Mouse (Mus musculus) hindbrain, embryonic 16.5 days (tissue): Measurements from ENCODE around the gene Zranb3. TPM values are rescaled to one million over a fixed set of nuclear protein-coding genes. Genes with fewer than 3 reads are reported as not detected.
"Not testable (repeated sequence)": the region's sequence is repeated elsewhere in the genome, so short reads cannot be mapped to it uniquely, and the experiment has no call there.

Experiments used
- ATAC-seq: fragments of 200-750 bp; cut with Nextera tagmentation; 2 replicates; pipeline ENCODE4 v1.8.0; 2017; ENCODE audit warnings: moderate TSS enrichment, moderate library complexity
- H3K27ac ChIP-seq: fragments of 300-500 bp; sonication (generic); 2 replicates; pipeline ENCODE4 v1.5.1; 2014; ENCODE audit warnings: low read depth, mild to moderate bottlenecking, control low read depth, low read length, moderate library complexity
- H3K27me3 ChIP-seq: fragments of 300-500 bp; sonication (generic); replicated peaks from 2 replicates; pipeline ENCODE4 v1.6.1; 2014; ENCODE audit warnings: low read length; ENCODE audit not compliant: control insufficient read depth, insufficient read depth
- H3K36me3 ChIP-seq: fragments of 300-500 bp; sonication (generic); 2 replicates; pipeline ENCODE4 v1.6.1; 2014; ENCODE audit warnings: mild to moderate bottlenecking, low read length, moderate library complexity, mixed read lengths; ENCODE audit not compliant: control insufficient read depth, insufficient read depth
- H3K4me1 ChIP-seq: fragments of 300-500 bp; sonication (generic); 2 replicates; pipeline ENCODE4 v1.6.1; 2014; ENCODE audit warnings: low read depth, low read length; ENCODE audit not compliant: control insufficient read depth, insufficient read depth
- H3K4me2 ChIP-seq: fragments of 300-500 bp; sonication (generic); 2 replicates; pipeline ENCODE4 v1.6.1; 2014; ENCODE audit warnings: mild to moderate bottlenecking, low read length, control low read depth, moderate library complexity
- H3K4me3 ChIP-seq: fragments of 300-500 bp; sonication (generic); 2 replicates; pipeline ENCODE4 v1.5.1; 2014; ENCODE audit warnings: mild to moderate bottlenecking, low read length, control low read depth, moderate library complexity
- H3K9ac ChIP-seq: fragments of 300-500 bp; sonication (generic); 2 replicates; pipeline ENCODE4 v1.6.1; 2014; ENCODE audit warnings: low read depth, mild to moderate bottlenecking, control low read depth, low read length, moderate library complexity
- H3K9me3 ChIP-seq: fragments of 300-500 bp; sonication (generic); 2 replicates; pipeline ENCODE4 v1.6.1; 2014; ENCODE audit warnings: mild to moderate bottlenecking, low read length, moderate library complexity; ENCODE audit not compliant: control insufficient read depth
- WGBS: fragments of 180-500 bp; shearing (Covaris S2); extraction: QIAGEN DNeasy Blood & Tissue Kit; methylation state at CpG from one replicate; pipeline ENCODE4 v1.1.7; 2014; 5-methylcytosine and 5-hydroxymethylcytosine counted together
- polyA plus RNA-seq: library from polyadenylated mRNA; unstranded; fragments of >200 nt; fragmentation: Nextera tagmentation; extraction: Ambion mirVana; gene quantifications from 2 replicates; pipeline ENCODE4 v1.2.1, GENCODE M21; 2015

Zranb3 gene
- polyA plus RNA-seq, 1 experiment from 2014 or later = 3.3 TPM

- peaks cover 7% of the 10 kb centered on the region for H3K4me1 ChIP-seq
- no peaks in the 10 kb centered on the region for H3K36me3 ChIP-seq
- ATAC-seq = no peak
- H3K9me3 ChIP-seq = no peaks in the 10 kb centered on the region
- no peaks in the 10 kb centered on the region for H3K27me3 ChIP-seq
- 90% methylated on average over 1 of the region's 1 CpGs for whole genome bisulfite sequencing
- H3K27ac ChIP-seq = no peak overlapping the region
- H3K9ac ChIP-seq = no peak overlapping the region
- H3K4me2 ChIP-seq = no peak overlapping the region
- no peak overlapping the region for H3K4me3 ChIP-seq
Measured at GRCm38 (mm10) chr1:127961140-127961539, 141.7 kb downstream of the Zranb3 start.

GRCm38 (mm10) chr1:127959312-127959718, 143.5 kb downstream of the Zranb3 start:
- 14% methylated on average over 7 of the region's 7 CpGs for WGBS
- ATAC-seq = peak; percentile 49
- Histone ChIP-seq H3K4me2 (peak overlapping the region; percentile 20), H3K36me3 (no peaks in the 10 kb centered on the region), H3K27ac (peak overlapping the region; percentile 51; the same call in 1 of the 2 replicates), H3K9me3 (no peaks in the 10 kb centered on the region), H3K27me3 (no peaks in the 10 kb centered on the region), H3K9ac (no peak overlapping the region), H3K4me3 (no peak overlapping the region), H3K4me1 (peaks cover 7% of the 10 kb centered on the region)

- Histone ChIP-seq H3K9me3 (no peaks in the 10 kb centered on the region), H3K27ac (peak overlapping the region; percentile 42; the same call in 1 of the 2 replicates), H3K9ac (no peak overlapping the region), H3K27me3 (no peaks in the 10 kb centered on the region), H3K36me3 (no peaks in the 10 kb centered on the region), H3K4me1 (peaks cover 7% of the 10 kb centered on the region), H3K4me2 (peak overlapping the region; percentile 20), H3K4me3 (no peak overlapping the region)
- WGBS = 28% methylated on average over 5 of the region's 5 CpGs
- peak; percentile 74 for ATAC-seq
Measured at GRCm38 (mm10) chr1:127958801-127959200, 144.0 kb downstream of the Zranb3 start.

GRCm38 (mm10) chr1:127956524-127956923, 146.3 kb downstream of the Zranb3 start:
- Histone ChIP-seq H3K27me3 (no peaks in the 10 kb centered on the region), H3K4me1 (peaks cover 7% of the 10 kb centered on the region), H3K4me2 (no peak overlapping the region), H3K27ac (no peak overlapping the region), H3K9ac (no peak overlapping the region), H3K36me3 (no peaks in the 10 kb centered on the region), H3K4me3 (no peak overlapping the region), H3K9me3 (no peaks in the 10 kb centered on the region)
- 95% methylated on average over 1 of the region's 1 CpGs for WGBS
- no peak for ATAC-seq

GRCm38 (mm10) chr1:127954800-127955199, 148.0 kb downstream of the Zranb3 start:
- Histone ChIP-seq H3K9ac (no peak overlapping the region), H3K36me3 (no peaks in the 10 kb centered on the region), H3K4me2 (no peak overlapping the region), H3K9me3 (no peaks in the 10 kb centered on the region), H3K27me3 (no peaks in the 10 kb centered on the region), H3K4me3 (no peak overlapping the region), H3K27ac (no peak overlapping the region), H3K4me1 (peaks cover 7% of the 10 kb centered on the region)
- WGBS = 86% methylated on average over 4 of the region's 4 CpGs
- ATAC-seq = no peak

- not testable (repeated sequence) for H3K36me3 ChIP-seq, H3K4me3 ChIP-seq, ATAC-seq, H3K27me3 ChIP-seq, H3K27ac ChIP-seq, H3K4me2 ChIP-seq, H3K4me1 ChIP-seq, H3K9me3 ChIP-seq, H3K9ac ChIP-seq
- 79% methylated on average over 4 of the region's 4 CpGs for WGBS
Measured at GRCm38 (mm10) chr1:127954198-127954597, 148.6 kb downstream of the Zranb3 start.

- no peak overlapping the region for H3K9ac ChIP-seq
- H3K9me3 ChIP-seq = no peaks in the 10 kb centered on the region
- H3K4me1 ChIP-seq = no peaks in the 10 kb centered on the region
- H3K4me3 ChIP-seq = no peak overlapping the region
- H3K27ac ChIP-seq = no peak overlapping the region
- ATAC-seq = no peak
- no peaks in the 10 kb centered on the region for H3K27me3 ChIP-seq
- H3K4me2 ChIP-seq = no peak overlapping the region
- H3K36me3 ChIP-seq = no peaks in the 10 kb centered on the region
- WGBS = 83% methylated on average over 4 of the region's 4 CpGs
Measured at GRCm38 (mm10) chr1:127952276-127952675, 150.6 kb downstream of the Zranb3 start.

GRCm38 (mm10) chr1:127948748-127949147, 154.1 kb downstream of the Zranb3 start:
- no peak for ATAC-seq
- no peaks in the 10 kb centered on the region for H3K4me1 ChIP-seq
- WGBS = 95% methylated on average over 5 of the region's 5 CpGs
- H3K9me3 ChIP-seq = no peaks in the 10 kb centered on the region
- H3K27me3 ChIP-seq = no peaks in the 10 kb centered on the region
- H3K4me3 ChIP-seq = no peak overlapping the region
- no peak overlapping the region for H3K4me2 ChIP-seq
- no peak overlapping the region for H3K27ac ChIP-seq
- no peak overlapping the region for H3K9ac ChIP-seq
- H3K36me3 ChIP-seq = peaks cover 5% of the 10 kb centered on the region

- H3K9me3 ChIP-seq = no peaks in the 10 kb centered on the region
- no peak for ATAC-seq
- no peaks in the 10 kb centered on the region for H3K27me3 ChIP-seq
- H3K4me3 ChIP-seq = no peak overlapping the region
- peaks cover 19% of the 10 kb centered on the region for H3K36me3 ChIP-seq
- WGBS = 85% methylated on average over 5 of the region's 5 CpGs
- H3K9ac ChIP-seq = no peak overlapping the region
- 0 out of 2 replicates have a peak overlapping the region, but pooled peaks have one; percentile 36 for H3K27ac ChIP-seq
- no peak overlapping the region for H3K4me2 ChIP-seq
- no peaks in the 10 kb centered on the region for H3K4me1 ChIP-seq
Measured at GRCm38 (mm10) chr1:127946615-127947249, 156.1 kb downstream of the Zranb3 start.
